Mouse (Mus musculus) frontal cortex, adult 2 months (tissue): ENCODE data around the gene Flywch2. TPM values are rescaled to one million over a fixed set of nuclear protein-coding genes. Genes with fewer than 3 reads are reported as not detected.

Experiments used
- DNase-seq, 2 experiments: peaks; one replicate each; pipeline ENCODE4 v3.0.0; 2022; ENCODE audit warnings: low spot score in 1 of 2; ENCODE audit errors: extremely low spot score in 1 of 2
- polyA plus RNA-seq: library from polyadenylated mRNA; depleted of rRNA; stranded (reverse); fragments of >200 nt; gene quantifications from 2 replicates; pipeline ENCODE4 v1.2.3, GENCODE M21; 2012

Flywch2 gene
- polyA plus RNA-seq, 1 experiment, result 38.8 TPM

- no peak for DNase-seq
Measured at GRCm38 (mm10) chr17:23749400-23750191, 36.3 kb downstream of the Flywch2 start.

GRCm38 (mm10) chr17:23748631-23749391 lies 37.1 kb downstream of the Flywch2 start:
- peak in 1 of 2 experiments; percentile 91 for DNase-seq

- no peak for DNase-seq
Measured at GRCm38 (mm10) chr17:23748026-23748425, 37.9 kb downstream of the Flywch2 start.

GRCm38 (mm10) chr17:23747471-23747870 lies 38.4 kb downstream of the Flywch2 start:
- DNase-seq, result no peak

- no peak for DNase-seq
Measured at GRCm38 (mm10) chr17:23746767-23747166, 39.1 kb downstream of the Flywch2 start.

GRCm38 (mm10) chr17:23746311-23746710 lies 39.6 kb downstream of the Flywch2 start:
- DNase-seq, result no peak

GRCm38 (mm10) chr17:23745301-23746251 lies 40.3 kb downstream of the Flywch2 start, which contains the start of gene Kremen2:
Kremen2 (minus strand) TSS chr17:23745833.
- DNase-seq, result no peak

- no peak for DNase-seq
Measured at GRCm38 (mm10) chr17:23744651-23745050, 41.2 kb downstream of the Flywch2 start.

GRCm38 (mm10) chr17:23744076-23744475 lies 41.8 kb downstream of the Flywch2 start:
- DNase-seq, result no peak

GRCm38 (mm10) chr17:23742941-23743340 lies 42.9 kb downstream of the Flywch2 start:
- no peak for DNase-seq

- DNase-seq, result peak in 1 of 2 experiments; percentile 31
Measured at GRCm38 (mm10) chr17:23742210-23742793, 43.6 kb downstream of the Flywch2 start.

GRCm38 (mm10) chr17:23741359-23742209 lies 44.3 kb downstream of the Flywch2 start:
- no peak for DNase-seq

- no peak for DNase-seq
Measured at GRCm38 (mm10) chr17:23740598-23741021, 45.3 kb downstream of the Flywch2 start, which contains the start of gene Paqr4. Paqr4 (minus strand) TSS chr17:23740867.

GRCm38 (mm10) chr17:23740136-23740584 lies 45.7 kb downstream of the Flywch2 start:
- peak; percentile 91 to 94 for DNase-seq

GRCm38 (mm10) chr17:23739202-23740135 lies 46.4 kb downstream of the Flywch2 start:
- peak in 1 of 2 experiments; percentile 37 for DNase-seq

GRCm38 (mm10) chr17:23738836-23739201 lies 47.1 kb downstream of the Flywch2 start:
- no peak for DNase-seq

GRCm38 (mm10) chr17:23737493-23738445 lies 48.1 kb downstream of the Flywch2 start:
- DNase-seq, result no peak
